Mouse (Mus musculus): ENCODE results near the gene Cds1.
A peak's percentile ranks its signal among the peaks of the same experiment; 100 is the strongest.

Cds1 gene

DNA sequence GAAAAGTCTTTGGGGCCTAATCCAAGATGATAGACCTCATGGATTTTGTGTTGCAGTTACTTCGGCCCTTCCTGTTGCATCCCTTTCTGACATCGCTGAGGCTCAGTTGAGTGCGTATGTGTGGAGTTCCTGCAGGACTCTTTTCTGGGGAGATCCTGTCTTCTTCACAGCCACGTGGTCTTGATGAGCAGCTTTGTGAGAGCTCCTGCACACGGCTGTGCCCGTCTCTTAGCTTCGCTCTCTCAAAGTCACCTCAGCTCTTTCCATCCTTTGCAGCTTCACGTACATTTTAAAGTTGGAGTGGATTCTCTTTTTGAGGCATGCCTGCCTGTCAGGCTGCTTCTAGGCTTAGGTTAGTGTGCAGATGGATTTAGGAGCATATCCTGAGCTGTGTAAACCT, 11.6 kb downstream of the Cds1 start:
- no peak for DNase-seq (ENCODE audit: low spot score in 2 of 2)

DNA sequence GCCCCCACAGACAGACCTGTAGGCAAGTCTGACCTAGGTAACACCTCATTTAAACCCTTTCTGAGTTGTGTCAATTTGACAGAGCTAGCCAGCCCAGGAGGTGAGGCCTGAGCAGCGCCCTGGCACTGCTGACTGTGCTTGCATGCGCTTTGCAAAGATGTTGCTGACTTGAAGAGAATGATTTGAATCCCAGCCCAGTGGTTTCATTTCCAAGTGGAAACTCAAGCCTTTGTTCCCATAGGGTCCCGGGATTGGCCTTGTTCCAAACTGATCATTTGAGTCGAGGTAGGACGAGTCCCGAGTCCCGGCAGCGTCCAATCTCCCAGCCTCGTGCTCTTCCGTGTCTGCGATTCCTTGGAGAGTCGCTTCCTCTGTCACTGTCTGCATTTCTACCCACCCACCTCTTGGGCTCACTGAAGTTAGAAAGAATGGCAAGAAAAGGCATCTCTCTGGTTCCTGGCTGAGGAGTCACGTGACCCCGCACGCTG, 14.5 kb downstream of the Cds1 start:
- no peak for DNase-seq (ENCODE audit: low spot score in 2 of 2)

DNA sequence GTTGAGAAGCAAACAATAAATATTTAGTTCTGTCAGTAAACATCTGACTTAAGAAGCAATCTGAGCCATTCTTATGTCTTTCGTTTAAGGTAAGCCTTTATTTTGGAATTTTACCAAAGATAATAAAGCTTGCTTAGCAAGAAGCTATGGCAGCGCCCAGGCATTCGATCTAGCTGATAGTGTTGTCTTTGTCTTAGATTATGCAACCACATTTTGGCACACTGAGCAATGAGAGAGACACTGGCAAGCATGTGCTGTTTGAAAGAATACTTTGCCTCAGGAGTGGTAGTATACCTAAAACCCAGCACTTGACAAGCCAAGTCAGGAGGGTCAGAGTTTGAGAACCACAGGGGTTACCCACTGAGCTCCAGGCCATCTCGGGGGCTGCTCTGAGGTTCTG, 16.0 kb downstream of the Cds1 start:
- DNase-seq (ENCODE audit: low spot score in 2 of 2), result no peak

DNA sequence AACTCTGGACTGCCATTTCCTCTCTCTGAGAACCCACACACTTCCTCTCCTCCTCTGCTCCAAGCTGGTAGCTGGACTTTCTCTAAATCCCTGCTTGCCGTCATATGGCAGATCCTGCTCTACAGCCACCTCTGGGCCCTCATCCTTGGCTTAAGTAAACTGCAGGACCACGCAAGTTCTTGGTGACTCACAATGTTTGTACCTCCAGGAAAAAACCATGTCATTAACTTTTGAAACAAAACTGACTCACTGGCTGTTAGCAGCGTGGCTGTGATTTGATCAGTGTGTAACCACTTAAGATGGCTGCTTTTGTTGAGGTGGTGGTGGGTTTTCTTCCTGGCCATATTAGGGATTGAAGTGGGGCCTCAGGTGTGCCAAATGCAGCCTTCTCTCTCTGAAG, 19.4 kb downstream of the Cds1 start:
- DNase-seq (ENCODE audit: low spot score in 2 of 2), result no peak

DNA sequence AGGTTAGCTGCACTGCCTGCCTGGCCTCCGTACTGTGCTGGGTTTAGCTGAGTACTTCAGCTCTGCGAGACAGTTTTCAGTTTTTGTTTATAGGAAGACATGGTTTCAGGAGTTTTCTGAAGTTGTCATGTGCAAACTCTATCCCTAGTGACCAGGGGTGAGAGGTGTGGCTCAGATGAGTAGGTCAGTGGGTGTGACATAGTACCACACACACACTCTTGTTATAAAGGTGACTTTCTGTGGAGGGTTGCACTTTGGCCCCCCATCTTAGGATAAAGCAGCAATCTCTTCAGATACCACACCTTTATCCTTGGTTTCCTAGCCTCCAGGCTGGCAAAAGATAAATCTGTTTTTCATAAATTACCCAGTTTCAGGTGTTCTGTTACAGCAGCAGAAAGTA, 19.9 kb downstream of the Cds1 start:
- DNase-seq (ENCODE audit: low spot score in 2 of 2), result no peak

DNA sequence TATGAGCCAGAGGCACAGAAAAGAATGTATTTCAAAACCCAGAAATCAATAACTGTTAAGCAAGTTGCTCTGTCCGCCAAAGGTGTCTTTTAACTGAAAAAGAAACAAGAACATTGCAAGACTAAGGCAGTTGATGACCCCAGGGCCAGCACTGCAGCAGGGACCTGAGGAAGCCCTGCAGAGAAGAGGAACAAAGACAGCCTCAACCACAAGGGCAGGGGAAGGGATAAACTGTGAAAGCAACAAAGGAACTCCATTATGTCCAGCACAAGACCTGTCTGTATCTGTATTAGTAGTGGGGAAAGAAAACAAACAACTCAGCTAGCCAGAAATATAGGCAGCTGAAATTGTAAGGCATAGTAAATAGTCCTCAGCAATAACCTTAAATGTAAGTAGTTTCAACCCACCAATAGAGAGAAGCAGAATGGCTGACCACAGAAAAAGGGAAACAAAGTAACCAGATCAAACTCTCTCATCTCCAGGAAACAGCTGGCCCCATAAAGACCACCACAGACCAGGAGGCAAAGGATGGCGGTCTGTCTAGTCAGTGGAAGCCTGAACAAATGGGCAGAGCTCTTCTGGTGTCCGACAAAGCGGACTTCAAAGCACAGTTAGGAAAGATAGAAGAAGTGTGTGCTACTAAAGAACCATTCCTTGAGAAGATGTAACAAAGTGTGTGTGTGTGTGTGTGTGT, 21.1 kb downstream of the Cds1 start:
- no peak for DNase-seq (ENCODE audit: low spot score in 2 of 2)

DNA sequence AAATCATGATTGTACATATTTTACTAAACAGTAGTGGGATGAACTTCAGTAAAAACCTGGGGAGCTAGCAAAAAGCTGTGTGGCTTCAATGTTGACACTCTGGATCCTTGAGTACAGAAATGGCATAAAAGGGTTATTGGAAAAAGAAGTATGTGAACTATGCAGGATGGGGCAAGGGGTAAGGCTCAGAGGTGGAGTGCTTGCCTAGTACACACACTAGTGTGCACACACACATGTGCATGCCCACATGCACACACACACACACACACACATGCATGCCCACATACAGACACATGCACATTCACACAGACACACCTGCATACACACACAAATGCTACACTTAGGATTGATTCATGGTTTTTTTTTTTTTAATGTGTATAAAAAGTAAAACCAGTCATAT, 24.8 kb downstream of the Cds1 start:
- no peak for DNase-seq (ENCODE audit: low spot score in 2 of 2)

DNA sequence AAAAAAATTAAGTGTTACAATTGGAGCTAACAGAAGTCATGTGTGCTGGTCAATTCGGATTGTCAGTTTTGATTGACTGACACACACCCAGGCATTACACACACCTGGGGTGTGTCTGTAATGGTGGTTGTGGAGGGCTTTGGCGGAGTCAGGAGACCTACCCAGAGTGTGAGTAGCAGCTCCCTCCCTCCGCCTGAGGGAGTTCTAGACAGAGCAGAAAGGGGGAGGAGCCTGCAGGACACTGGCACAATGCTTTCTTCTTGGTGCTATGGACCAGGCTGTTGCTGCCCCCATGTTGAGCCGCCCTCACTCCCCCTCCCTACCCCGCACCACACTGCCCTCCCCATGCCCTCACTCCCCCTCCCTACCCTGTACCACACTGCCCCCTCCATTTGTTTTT, 25.6 kb downstream of the Cds1 start:
- no peak for DNase-seq (ENCODE audit: low spot score in 2 of 2)

DNA sequence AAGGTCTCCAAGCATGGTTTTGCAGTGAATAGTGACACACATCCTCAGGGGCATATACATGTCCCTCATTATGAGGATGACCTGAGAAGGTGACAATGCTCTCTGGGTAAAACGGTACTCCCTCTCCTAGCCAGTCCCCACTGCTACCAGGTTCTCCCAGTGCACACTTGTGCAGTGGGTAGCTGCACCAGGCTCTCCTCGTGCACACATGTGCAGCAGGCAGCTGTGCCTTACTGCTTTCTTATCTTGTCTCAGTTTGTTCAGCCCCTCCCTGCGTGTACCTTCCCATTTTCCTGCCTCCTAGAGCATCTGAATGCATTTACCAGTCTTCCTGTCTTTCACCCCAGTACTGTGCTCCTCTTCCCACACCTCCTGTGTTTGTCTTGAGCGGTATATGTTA, 27.7 kb downstream of the Cds1 start:
- DNase-seq (ENCODE audit: low spot score in 2 of 2), result no peak

DNA sequence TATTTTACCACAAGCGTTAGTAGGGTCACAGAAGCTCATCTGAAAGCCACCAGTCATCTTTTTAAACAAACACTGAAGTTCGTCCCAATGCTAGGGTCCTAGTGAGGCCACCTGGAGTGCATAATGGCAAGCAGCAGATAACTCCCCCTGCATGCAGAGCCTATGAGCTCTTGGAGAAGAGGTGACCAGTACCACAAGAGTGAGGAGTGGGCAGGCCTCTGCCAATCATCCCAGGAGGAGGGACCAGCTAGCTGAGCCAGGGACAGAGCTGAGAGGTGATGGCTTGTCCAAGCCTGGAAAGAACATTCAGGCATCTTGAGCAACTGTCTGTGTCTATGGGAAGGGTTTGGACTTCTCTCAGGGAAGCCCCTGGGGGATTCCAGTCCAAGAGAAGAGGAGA, 37.0 kb downstream of the Cds1 start:
- no peak for DNase-seq (ENCODE audit: low spot score in 2 of 2)

DNA sequence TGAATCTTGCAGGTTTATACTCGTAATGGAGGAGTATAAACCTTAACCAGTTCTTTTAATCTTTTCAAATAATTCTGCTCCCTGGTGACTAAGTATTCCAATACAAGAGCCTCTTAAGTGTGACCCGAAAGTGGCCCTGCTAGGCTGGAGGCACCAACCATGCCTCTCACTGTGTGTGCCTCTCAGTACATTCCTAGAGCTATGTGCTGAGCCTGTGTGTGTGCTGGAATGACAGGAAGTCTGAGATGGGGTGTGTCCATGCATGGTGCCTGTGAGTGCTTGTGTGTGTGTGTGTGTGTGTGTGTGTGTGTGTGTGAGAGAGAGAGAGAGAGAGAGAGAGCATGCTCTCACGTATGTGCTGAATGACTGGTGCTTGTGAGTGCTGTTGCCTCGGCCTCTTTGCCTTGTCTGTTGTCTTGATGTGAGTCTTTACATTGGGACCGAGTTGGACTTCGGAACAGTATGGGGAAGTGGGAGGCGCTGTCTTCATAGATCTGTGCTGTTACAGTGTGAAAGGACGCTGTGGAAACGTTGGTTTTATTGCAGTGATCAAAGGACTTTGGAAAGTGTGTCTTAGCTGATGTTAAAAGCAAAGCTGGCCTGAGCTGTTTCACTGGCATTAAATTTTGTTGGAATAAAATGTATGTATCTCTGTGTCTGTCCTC, 37.6 kb downstream of the Cds1 start:
- no peak for DNase-seq (ENCODE audit: low spot score in 2 of 2)

DNA sequence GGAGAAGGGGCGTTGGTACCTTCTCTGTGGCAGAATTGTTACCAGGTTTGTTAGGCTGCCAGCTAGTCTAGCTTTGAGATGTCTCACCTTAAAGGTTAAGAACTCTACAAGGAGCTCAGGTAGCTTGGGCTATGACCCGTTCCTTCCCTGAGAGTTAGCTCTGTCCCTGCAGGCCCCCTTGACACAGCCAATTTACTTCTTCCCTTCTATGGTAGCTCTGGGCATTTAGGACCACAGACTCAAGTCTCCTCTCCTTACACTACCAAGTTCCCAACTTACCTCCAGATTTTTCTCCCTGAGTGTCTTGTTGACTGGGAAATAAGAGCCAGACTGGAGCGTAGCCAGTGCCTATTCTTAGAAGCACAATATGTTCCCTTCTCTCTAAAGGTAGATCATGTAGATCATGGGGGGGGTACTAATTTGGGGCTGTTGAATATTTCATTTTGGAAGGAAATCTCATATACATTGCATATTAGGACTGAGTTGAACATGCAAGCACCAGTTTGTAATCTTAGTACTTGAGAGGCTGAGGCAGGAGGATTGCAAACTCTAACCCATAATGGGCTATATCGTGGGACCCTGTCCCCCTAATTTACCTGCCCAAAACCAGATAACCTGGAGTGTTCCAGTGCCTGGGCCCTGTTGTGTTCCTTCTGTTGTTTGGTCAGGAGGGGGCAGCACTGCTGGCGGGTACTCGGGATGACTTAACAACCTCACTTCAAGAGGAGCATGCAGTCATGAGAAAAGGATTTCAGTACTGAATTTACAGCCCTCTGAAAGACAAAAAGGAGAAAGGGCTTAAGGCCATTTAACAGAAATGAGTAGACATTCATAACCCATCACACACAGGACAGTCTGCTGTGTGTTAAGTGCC, 46.6 kb downstream of the Cds1 start:
- DNase-seq (ENCODE audit: low spot score in 2 of 2), result no peak

DNA sequence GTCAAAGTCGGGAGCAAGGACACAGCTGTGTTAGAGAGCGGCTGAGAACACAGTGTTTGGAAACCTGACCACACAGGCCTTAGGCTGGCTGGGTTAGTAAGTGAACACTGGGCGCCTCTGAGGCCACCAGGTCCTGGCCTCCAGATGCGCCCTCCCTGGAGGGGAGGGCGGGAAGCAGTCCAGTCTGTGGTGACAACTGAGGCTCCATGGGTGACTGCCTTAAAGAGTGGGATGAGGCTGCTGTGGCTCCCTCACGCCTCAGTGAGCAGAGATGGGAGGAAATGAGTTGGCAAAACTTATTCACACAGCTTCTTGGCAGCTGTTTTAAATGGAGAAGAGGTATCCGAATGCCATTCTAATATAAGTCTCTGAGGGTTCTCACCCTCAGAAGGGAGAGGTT, 51.9 kb downstream of the Cds1 start:
- DNase-seq (ENCODE audit: low spot score in 2 of 2), result no peak

DNA sequence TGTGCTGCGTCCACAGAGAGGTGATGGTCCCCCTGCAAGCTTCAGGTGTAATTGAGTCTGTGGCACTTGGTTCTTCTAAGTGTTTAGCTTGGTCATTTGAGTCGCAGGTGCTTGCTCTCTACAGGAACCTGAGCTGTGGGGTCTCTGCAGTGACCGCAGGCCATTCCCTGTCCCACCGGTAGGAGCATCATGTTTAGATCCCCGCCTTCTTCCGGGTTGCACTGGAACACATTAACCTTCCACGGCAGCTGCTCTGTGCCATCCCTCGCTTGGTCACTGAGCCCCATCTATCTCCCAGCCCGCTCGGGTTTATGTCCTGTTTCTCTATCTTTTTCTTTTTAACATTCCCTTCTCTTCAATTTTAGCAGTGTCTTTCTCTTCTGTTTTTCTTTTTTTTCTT, 54.3 kb downstream of the Cds1 start:
- DNase-seq (ENCODE audit: low spot score in 2 of 2), result no peak

DNA sequence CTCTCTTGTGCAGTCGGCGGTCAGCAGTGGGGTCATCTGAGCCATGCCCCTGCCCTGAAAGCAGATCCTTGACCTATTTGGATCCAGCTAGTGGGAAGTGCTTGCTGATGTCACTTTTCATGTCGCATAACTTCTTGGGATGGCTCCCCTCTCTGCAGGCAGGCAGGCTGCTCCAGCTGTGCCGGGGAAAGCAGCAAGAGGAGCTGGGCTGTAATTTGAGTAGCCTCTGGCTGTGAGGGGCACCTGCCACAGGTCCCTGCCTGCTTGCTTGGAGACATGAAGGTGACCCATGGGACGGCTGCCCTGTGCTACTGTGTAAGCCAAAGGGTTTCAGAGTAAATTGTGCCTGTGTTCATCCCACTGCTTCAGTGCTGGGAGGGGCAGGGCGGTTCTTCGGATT, 54.9 kb downstream of the Cds1 start:
- no peak for DNase-seq (ENCODE audit: low spot score in 2 of 2)

DNA sequence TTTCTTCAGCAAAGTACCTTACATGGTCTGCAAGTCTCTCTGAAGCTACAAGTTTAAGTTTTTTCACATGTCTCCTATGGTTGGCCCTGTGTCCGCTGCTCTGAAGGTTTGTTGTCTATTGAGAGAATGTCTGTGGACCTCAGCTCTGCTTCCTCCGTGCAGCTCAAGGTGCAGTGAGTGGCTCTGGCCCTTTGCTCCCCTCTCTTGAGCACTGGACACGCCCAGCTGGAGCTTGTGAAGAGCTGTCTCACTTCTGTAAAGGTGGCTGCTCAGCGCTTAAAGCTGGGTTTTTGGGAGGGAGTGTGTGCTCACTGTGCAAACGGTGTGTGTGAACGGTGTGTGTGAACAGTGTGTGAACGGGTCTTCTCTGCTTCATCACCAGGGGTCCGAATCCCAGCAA, 56.1 kb downstream of the Cds1 start:
- DNase-seq (ENCODE audit: low spot score in 2 of 2), result no peak

DNA sequence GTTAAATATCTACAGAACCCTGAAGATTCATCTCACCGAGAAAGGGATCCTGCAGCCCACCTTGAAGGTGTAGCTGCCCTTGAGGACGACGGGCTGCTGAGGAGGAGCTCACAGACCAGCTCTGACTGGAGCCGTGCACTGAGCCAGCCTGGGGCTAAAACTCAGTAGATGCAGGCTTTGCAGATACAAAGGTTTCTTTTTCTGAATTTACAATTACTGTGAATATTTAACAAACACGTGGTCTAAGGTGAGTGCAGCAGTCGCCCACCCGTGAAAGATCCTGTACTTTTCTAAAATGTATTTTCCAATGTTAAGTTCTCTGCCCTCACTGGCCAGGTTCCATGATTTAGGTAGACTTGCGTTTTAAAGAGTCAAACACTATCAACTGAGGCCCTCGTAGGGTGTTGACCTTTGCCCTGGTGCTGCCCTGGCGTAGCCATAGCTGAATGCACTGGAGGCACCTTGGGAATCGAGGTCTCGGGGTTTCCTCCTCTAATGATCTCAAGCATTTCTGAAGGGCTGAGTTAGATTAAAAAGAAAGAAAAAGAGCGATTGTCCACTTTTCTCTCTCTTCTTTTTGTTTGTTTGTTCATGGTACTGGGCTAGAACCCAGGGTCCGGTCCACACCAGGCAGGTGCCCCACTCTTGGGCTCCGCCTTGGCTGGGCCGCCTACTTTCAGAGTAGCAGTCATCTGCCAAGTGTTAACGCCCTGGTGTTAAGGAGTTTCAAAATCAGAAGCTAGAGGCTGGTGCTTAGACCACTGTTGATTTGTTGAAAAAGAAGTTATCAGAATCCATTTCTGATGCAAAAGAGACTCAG, 56.8 kb downstream of the Cds1 start:
- DNase-seq (ENCODE audit: low spot score in 2 of 2), result no peak

DNA sequence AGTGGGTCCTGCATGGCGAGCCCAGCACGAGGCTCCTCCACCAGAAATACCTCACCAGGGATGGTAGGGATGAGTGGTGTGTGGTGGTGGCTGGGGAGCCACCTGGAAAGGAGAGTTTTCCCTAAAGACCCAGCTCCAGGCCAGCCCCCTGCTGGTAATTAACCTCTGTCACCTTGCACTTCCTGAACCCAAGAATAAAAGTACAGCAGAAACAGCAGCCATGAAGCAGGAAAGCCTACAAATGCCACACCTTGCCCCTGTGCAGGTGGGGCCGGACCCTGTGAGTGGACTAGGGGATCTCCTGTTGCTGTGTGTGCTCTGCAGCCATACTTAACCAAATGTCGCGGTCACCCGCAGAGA, 57.4 kb downstream of the Cds1 start:
- DNase-seq (ENCODE audit: low spot score in 2 of 2), result no peak

DNA sequence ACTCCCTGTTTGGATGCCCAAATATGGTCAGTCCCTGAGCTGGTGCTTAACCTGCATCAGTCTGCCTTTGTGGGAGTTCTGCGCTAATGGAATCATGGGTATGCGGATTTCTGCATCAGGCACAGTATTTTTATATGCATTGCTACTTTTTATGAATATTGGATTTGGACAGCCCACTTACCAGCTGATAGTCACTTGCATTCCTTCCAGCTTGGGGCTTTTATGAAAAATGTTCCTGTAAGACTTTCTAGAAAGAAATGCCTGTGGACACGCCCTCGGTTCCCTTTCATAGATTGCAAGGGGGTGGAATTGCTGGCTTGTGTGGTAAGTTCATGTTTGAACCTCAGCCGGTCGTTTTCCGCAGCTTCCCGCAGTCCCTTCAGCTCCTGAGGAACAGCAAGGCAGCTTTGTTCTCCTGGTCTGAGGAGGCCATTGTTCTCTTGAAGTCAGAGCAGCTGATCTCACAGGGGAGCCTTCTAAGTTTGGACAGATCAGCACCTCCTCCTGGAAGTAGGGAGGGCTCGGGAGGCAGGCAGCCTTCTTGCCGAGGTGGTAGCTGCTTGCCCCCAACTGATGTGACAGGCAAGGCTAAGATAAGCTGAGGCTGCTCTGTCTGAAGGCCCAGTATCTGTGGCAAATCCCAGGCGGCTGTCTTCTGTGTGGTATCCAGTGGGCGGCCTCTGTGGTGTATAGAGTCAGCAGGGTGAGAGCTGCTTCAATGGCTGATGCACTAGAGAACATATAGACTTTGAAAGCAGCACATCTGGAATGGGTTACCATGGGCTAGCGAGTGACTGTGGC, 60.4 kb downstream of the Cds1 start:
- DNase-seq (ENCODE audit: low spot score in 2 of 2), result no peak

DNA sequence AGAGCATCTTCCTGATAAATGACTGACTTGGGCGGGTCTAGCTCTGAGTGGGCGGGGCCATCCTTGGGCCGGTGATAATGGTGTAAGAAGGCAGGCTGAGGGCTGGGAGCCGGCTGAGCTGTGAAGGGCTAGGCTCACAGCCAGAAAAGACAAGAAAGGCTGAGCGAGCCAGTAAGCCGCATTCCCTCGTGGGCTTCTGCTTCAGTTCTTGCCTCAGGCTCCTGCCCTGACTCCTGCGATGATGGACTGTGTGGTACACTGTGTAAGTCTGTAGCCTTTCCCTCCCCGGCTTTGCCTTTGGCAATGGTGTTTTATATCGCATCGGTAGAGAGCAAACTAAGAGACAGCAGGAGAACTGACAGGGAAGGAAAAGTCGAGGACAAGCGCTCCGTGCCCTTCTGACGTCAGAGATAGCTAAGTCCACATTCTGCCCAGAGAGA, 61.6 kb downstream of the Cds1 start:
- DNase-seq (ENCODE audit: low spot score in 2 of 2), result peak in 1 of 2 experiments; percentile 18

DNA sequence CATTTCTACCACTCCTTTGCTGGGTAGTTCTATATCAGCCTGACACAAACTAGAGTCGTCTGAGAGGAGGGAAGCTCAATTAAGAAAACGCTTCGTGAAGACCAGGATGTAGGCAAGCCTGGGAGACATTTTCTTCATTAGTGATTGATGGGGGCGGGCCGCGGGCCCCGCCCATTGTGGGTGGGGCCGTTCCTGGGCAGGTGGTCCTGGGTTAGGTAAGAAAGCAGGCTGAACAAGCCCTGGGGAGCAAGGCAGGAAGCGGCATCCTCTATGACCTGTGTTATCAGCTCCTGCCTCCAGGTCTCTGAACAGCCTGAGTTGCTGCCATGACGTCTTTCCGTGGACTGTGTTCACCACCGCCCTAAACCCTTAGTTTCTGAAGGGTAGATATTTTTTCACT, 62.5 kb downstream of the Cds1 start:
- peak in 1 of 2 experiments; percentile 13 for DNase-seq (ENCODE audit: low spot score in 2 of 2)
